Mouse (Mus musculus): Measurements from ENCODE around the gene Pheta2. TPM values are rescaled to one million over a fixed set of nuclear protein-coding genes. Genes with fewer than 3 reads are reported as not detected.
"Not testable (repeated sequence)": the region's sequence is repeated elsewhere in the genome, so short reads cannot be mapped to it uniquely, and the experiment has no call there.

Pheta2 gene
- polyA plus RNA-seq, 1 experiment from 2014 or later = 4.3 TPM

DNA sequence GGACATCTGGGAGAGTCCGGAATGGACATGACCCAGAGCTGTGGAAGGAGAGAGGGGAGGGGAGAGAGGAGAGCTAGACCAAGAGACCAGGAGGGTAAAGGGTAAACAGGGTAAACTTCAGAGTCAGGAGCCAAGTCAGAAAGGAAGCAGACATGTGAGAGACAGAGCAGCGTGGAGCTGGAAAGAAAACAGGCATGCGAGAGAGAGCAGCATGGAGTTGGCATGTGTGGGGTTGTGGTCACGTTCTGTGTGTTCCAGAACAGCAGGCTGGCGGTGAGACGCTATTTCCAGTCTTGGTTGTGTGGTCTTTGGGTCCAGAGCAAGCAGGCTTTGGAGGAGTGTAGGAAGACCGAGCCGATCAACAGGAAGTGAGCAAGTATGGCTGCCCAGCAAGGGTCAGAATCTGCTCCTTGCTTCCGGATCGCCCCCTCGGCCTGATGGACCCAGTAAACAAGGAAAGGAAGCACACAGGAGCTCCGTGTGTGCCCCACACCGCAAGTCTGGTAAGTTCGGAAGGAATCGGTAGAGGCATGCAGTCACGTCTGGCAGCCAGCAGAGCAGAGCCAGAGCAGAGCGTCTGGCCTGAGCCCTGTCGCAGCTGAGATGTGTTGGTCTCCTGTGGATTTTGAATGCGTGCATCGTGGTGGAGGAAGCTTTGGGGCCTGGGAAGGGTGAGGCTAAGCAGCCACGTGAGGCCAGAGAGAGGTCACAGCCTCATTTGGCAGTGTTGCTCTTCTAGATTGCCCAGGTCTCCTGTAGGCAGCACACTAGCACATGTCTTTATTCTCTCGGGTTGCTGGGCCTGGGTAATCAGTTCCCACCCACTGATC, 19.9 kb downstream of the Pheta2 start:
- Histone ChIP-seq H3K27ac (peak overlapping the region; percentile 40; the same call in 1 of the 2 replicates), H3K27me3 (ENCODE audit: poor library complexity, severe bottlenecking) (no peaks in the 10 kb centered on the region), H3K4me3 (no peak overlapping the region), H3K36me3 (replicated peaks) (no peaks in the 10 kb centered on the region), H3K9me3 (no peaks in the 10 kb centered on the region), H3K4me1 (peaks cover 17% of the 10 kb centered on the region)
- DNase-seq (ENCODE audit: extremely low spot score, low spot score) = no peak
- 74% methylated on average over 22 of the region's 22 CpGs for WGBS

DNA sequence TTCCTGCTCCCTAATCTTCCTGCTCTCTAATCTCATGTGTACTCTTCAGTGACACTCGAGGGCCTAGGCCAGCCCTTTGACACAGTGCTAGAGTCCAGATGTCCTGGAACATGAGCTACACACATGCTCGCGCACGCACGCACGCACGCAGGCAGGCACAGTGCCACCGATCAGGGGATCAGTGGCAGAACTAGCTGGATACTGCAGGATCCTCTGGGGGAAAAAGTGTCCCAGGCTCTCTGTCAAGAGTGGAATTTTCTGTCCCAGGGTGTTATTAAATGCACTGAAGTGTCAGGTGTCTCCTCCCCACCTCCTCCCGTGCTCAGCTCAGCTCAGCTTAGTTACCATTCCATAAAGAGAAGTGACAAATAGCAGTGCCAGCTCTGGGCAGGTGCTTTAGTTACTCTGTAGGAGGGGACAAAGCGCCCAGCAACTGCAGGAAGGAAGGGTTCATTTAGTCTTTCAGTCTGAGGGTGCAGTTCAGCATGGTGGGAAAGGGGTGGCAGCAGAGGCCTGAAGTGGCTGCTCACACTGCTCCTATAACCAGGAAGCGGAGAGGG, 22.8 kb downstream of the Pheta2 start:
- no peak overlapping the region for H3K27ac ChIP-seq
- 78% methylated on average over 11 of the region's 11 CpGs for WGBS
- H3K4me1 ChIP-seq = 0 out of 2 replicates have a peak, but pooled peaks cover 9% of the 10 kb centered on the region
- H3K9me3 ChIP-seq = no peaks in the 10 kb centered on the region
- DNase-seq (ENCODE audit: extremely low spot score, low spot score) = peak; percentile 14
- no peaks in the 10 kb centered on the region for H3K36me3 ChIP-seq (replicated peaks)
- H3K27me3 ChIP-seq (ENCODE audit: poor library complexity, severe bottlenecking) = no peaks in the 10 kb centered on the region
- H3K4me3 ChIP-seq = no peak overlapping the region

- Histone ChIP-seq H3K9me3 (no peaks in the 10 kb centered on the region), H3K4me3 (no peak overlapping the region), H3K27ac (no peak overlapping the region), H3K4me1 (0 out of 2 replicates have a peak, but pooled peaks cover 9% of the 10 kb centered on the region), H3K36me3 (replicated peaks) (no peaks in the 10 kb centered on the region), H3K27me3 (ENCODE audit: poor library complexity, severe bottlenecking) (no peaks in the 10 kb centered on the region)
- 96% methylated on average over 4 of the region's 4 CpGs for WGBS
- no peak for DNase-seq (ENCODE audit: extremely low spot score, low spot score)
Measured at GRCm38 (mm10) chr15:82362234-82362633, 23.5 kb downstream of the Pheta2 start.

DNA sequence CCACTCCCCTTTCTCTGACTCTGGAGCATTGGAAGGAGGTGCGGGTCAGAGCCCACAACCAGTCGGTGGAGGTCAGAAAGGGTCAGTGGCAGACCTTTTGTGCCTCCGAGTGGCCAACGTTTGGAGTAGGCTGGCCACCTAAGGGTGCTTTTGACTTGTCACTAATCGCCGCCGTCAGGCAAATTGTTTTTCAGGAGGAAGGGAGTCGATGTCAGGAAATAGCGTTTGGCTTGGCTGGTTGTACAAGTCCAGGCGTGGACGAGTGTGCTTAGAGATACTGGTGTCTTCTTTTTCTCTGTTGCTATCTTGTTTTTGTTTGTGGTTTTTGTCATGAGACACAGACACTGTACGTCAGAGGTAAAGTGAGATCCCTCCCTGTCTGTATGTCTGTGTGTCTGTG, 25.1 kb downstream of the Pheta2 start:
- not testable (repeated sequence) for DNase-seq (ENCODE audit: extremely low spot score, low spot score); H3K36me3 ChIP-seq (replicated peaks); H3K4me1 ChIP-seq; H3K9me3 ChIP-seq; H3K27ac ChIP-seq; H3K27me3 ChIP-seq (ENCODE audit: poor library complexity, severe bottlenecking); H3K4me3 ChIP-seq
- whole genome bisulfite sequencing = 78% methylated on average over 8 of the region's 12 CpGs

- H3K36me3 ChIP-seq (replicated peaks); H3K27ac ChIP-seq; DNase-seq (ENCODE audit: extremely low spot score, low spot score); H3K4me1 ChIP-seq; H3K9me3 ChIP-seq; H3K4me3 ChIP-seq; H3K27me3 ChIP-seq (ENCODE audit: poor library complexity, severe bottlenecking): not testable (repeated sequence)
- WGBS = 18% methylated on average over 6 of the region's 9 CpGs
Measured at GRCm38 (mm10) chr15:82364561-82364960, 25.8 kb downstream of the Pheta2 start.

DNA sequence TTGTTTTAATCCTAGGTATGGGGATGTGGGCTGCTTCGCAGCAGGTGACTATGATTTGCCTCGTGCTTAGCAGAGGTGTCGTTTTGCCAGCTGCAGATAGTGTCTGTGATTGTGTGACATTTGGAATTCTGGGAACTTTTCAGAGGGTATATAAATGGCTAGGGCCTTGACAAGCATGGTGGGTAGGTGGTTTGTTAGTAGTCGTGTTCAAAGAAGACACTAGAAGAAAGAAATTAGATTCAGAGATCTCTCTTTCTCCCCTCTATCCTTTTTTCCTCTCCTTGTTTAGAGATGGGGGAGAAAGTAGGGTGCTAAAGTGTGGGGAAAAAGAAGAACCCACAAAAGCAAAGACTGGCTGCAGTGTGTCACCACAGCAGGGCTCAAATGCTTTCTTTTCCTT, 29.4 kb downstream of the Pheta2 start:
- H3K9me3 ChIP-seq = no peaks in the 10 kb centered on the region
- no peaks in the 10 kb centered on the region for H3K4me1 ChIP-seq
- no peaks in the 10 kb centered on the region for H3K27me3 ChIP-seq (ENCODE audit: poor library complexity, severe bottlenecking)
- H3K36me3 ChIP-seq (replicated peaks) = no peaks in the 10 kb centered on the region
- no peak overlapping the region for H3K4me3 ChIP-seq
- 94% methylated on average over 4 of the region's 4 CpGs for WGBS
- DNase-seq (ENCODE audit: extremely low spot score, low spot score) = no peak
- H3K27ac ChIP-seq = no peak overlapping the region

- Histone ChIP-seq H3K36me3 (replicated peaks) (no peaks in the 10 kb centered on the region), H3K27me3 (ENCODE audit: poor library complexity, severe bottlenecking) (no peaks in the 10 kb centered on the region), H3K27ac (no peak overlapping the region), H3K9me3 (no peaks in the 10 kb centered on the region), H3K4me3 (no peak overlapping the region), H3K4me1 (no peaks in the 10 kb centered on the region; the same call in 1 of the 2 replicates)
- no peak for DNase-seq (ENCODE audit: extremely low spot score, low spot score)
- 90% methylated on average over 1 of the region's 1 CpGs for WGBS
Measured at GRCm38 (mm10) chr15:82368851-82369250, 30.1 kb downstream of the Pheta2 start.

DNA sequence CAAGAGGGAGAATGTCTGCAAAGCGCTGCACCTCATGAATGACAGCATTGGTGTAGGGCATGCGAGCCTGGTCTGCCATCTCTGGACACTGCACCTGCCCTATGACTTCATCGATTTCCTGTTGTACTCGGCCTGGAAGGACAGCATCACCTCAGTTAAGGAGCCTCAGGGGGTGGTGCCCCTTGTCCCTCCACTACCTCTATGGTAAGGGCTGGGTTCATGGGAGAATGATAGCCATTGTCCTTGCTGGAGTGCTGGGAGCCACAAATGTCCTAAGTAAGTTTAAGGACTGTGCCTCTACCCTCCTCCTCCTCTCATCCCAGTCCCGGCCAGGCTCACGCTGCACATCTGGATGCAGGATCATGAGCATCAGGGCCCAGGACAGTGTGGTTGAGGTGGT, 33.7 kb downstream of the Pheta2 start:
- whole genome bisulfite sequencing = 90% methylated on average over 6 of the region's 6 CpGs
- Histone ChIP-seq H3K4me1 (peaks cover 19% of the 10 kb centered on the region), H3K36me3 (replicated peaks) (no peaks in the 10 kb centered on the region), H3K4me3 (no peak overlapping the region), H3K9me3 (no peaks in the 10 kb centered on the region), H3K27ac (no peak overlapping the region), H3K27me3 (ENCODE audit: poor library complexity, severe bottlenecking) (no peaks in the 10 kb centered on the region)
- no peak for DNase-seq (ENCODE audit: extremely low spot score, low spot score)

DNA sequence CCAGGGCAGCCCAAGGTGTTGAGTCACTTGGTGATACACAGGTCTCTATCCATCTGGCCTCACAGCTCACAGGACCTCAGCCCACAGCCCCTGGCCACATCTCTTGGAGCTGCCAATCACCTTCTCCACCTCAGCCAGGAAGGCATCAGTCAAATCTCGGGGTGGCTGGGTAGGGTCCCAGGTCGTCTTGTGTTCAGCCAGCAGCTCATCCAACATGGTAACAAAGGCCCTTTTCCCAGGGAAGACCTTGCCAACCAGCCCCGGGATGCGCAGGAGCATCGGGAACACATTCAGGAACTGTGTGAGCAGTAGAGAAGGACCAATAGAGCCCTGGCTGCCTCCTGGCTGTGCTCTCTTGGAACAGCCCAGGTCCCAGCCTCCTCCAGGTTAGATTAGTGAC, 34.2 kb downstream of the Pheta2 start:
- no peaks in the 10 kb centered on the region for H3K9me3 ChIP-seq
- no peak for DNase-seq (ENCODE audit: extremely low spot score, low spot score)
- H3K36me3 ChIP-seq (replicated peaks) = no peaks in the 10 kb centered on the region
- WGBS = 90% methylated on average over 5 of the region's 5 CpGs
- peaks cover 22% of the 10 kb centered on the region for H3K4me1 ChIP-seq
- H3K27ac ChIP-seq = no peak overlapping the region
- H3K4me3 ChIP-seq = no peak overlapping the region
- no peaks in the 10 kb centered on the region for H3K27me3 ChIP-seq (ENCODE audit: poor library complexity, severe bottlenecking)

GRCm38 (mm10) chr15:82374437-82374836, 35.7 kb downstream of the Pheta2 start:
- WGBS = 82% methylated on average over 5 of the region's 5 CpGs
- H3K4me1 ChIP-seq = peaks cover 36% of the 10 kb centered on the region

GRCm38 (mm10) chr15:82375855-82376254, 37.1 kb downstream of the Pheta2 start:
- Histone ChIP-seq H3K36me3 (replicated peaks) (no peaks in the 10 kb centered on the region), H3K27me3 (ENCODE audit: poor library complexity, severe bottlenecking) (no peaks in the 10 kb centered on the region), H3K4me1 (peaks cover 50% of the 10 kb centered on the region), H3K4me3 (no peak overlapping the region), H3K9me3 (no peaks in the 10 kb centered on the region), H3K27ac (0 out of 2 replicates have a peak overlapping the region, but pooled peaks have one; percentile 15)
- 88% methylated on average over 9 of the region's 9 CpGs for WGBS
- no peak for DNase-seq (ENCODE audit: extremely low spot score, low spot score)

More at GRCm38 (mm10) chr15:82374437-82374836, 35.7 kb downstream of the Pheta2 start:
- no peaks in the 10 kb centered on the region for H3K36me3 ChIP-seq (replicated peaks)
- H3K27ac ChIP-seq = no peak overlapping the region
- H3K4me3 ChIP-seq = no peak overlapping the region
- no peaks in the 10 kb centered on the region for H3K27me3 ChIP-seq (ENCODE audit: poor library complexity, severe bottlenecking)
- no peaks in the 10 kb centered on the region for H3K9me3 ChIP-seq
- no peak for DNase-seq (ENCODE audit: extremely low spot score, low spot score)

GRCm38 (mm10) chr15:82376393-82377138, 37.8 kb downstream of the Pheta2 start:
- no peaks in the 10 kb centered on the region for H3K9me3 ChIP-seq
- peak overlapping the region; percentile 66 for H3K27ac ChIP-seq
- peaks cover 53% of the 10 kb centered on the region for H3K4me1 ChIP-seq
- 69% methylated on average over 17 of the region's 17 CpGs for WGBS
- H3K36me3 ChIP-seq (replicated peaks) = no peaks in the 10 kb centered on the region
- no peaks in the 10 kb centered on the region for H3K27me3 ChIP-seq (ENCODE audit: poor library complexity, severe bottlenecking)
- no peak overlapping the region for H3K4me3 ChIP-seq
- DNase-seq (ENCODE audit: extremely low spot score, low spot score) = no peak

DNA sequence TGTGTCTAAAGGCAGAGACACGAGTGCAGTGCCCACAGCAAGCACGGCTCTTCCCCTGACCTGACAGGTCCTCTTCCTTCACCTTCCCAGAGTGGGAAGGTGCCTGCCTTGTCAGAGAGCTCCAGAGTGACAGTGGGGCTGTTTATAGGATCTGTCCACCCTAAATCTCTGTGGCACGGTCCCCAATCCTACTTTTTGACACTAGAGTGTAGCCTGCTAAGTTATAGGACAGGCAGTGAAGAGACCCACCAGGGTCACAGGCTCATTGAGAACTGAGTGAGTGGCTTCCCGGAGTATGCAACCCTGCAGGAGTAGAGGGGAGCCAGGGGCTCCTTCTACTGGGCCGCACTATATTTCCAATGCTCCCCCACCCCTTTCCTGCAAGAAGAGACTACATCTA, 39.0 kb downstream of the Pheta2 start:
- H3K27me3 ChIP-seq (ENCODE audit: poor library complexity, severe bottlenecking) = no peaks in the 10 kb centered on the region
- no peak for DNase-seq (ENCODE audit: extremely low spot score, low spot score)
- peaks cover 53% of the 10 kb centered on the region for H3K4me1 ChIP-seq
- 81% methylated on average over 5 of the region's 5 CpGs for WGBS
- H3K4me3 ChIP-seq = no peak overlapping the region
- no peak overlapping the region for H3K27ac ChIP-seq
- no peaks in the 10 kb centered on the region for H3K36me3 ChIP-seq (replicated peaks)
- no peaks in the 10 kb centered on the region for H3K9me3 ChIP-seq
